Mouse (Mus musculus) c-Kit-positive CD71-positive TER-119-positive erythroid progenitor cells, embryonic 14.5 days (primary cell): ENCODE measurements at regions not wholly inside any gene's neighbourhood (a gene's known extent, or its start where the extent isn't known, plus 50 kb on each side); places are given as distances from the start of the nearest gene placed in this dataset.
A peak's percentile ranks its signal among the peaks of the same experiment; 100 is the strongest.
"Not testable (repeated sequence)": the region's sequence is repeated elsewhere in the genome, so short reads cannot be mapped to it uniquely, and the experiment has no call there.

Source experiments
- DNase-seq: peaks from one replicate; pipeline ENCODE4 v3.0.0-alpha.2; 2013; ENCODE audit warnings: low spot score

DNA sequence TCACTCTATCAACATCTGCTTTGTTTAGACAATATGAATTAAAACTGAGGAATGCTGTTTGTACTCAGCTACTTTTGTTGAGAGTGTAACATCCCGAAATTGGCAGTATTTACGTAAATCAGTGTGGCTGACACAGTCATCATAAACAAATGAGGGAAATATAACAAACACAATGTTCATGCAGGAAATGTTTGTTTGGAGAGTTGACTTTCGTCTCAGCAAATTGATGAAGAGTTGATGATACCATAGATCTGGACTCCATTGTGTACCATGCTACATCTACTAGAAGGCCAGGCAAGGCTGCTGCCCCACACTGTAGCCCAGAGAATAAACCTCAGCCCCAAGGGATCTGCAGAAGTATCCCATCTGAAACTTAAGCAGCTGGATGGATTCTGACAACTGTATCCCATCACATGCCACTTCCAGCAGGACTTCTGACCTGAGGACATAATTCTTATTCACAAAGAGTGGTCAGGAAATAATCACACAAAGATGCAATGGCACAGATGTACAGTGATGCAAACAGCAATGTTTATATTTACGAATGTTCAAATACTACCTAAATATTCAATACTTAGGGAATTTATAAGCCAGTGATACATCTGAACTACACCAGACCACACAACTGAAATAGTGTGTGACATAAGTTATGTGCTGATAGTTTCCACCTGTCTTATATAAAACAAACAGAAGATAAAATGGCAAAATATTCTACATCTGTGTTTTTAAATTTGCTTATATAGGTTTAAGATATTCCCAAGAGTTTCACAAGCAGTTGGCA, 51.3 kb downstream of the Gm21897 start:
- no peak for DNase-seq

DNA sequence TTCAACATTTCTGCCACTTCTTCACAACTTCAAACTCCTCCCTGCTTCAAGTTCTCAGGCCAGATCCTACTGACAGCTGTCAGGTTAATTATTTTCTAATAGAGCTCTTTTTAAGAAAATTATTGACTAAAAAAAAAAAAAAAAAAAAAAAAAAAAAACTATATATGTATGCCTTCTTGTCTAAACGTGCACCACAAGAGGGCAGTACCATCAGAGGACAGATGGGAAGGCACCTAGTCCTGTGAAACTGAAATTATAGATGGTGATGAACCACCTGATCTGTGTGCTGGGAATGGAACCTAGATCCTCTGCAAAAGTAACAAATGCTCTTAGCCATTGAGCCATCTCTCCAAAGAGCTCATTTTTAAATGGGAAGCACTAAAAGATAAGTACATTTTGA, 55.6 kb downstream of the Gm21897 start:
- DNase-seq, result no peak

DNA sequence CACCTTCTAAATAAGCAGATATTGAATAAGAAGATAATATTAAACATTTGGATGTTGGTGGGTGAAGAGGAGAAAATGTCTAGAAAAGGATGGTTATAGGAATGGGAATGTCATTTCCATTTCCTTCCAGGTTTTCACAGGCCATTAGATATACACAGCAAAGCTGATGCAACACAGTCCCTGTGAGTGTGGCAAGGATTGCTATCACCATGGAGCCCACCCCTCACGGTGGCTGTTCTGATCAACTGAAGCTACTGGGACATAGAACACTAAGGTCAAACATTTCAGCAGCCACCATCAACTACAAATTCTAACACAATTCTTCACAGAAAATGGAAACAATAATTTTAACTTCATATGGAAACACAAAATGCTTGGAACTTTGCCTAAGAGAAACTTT, 56.7 kb downstream of the Gm21897 start:
- no peak for DNase-seq

DNA sequence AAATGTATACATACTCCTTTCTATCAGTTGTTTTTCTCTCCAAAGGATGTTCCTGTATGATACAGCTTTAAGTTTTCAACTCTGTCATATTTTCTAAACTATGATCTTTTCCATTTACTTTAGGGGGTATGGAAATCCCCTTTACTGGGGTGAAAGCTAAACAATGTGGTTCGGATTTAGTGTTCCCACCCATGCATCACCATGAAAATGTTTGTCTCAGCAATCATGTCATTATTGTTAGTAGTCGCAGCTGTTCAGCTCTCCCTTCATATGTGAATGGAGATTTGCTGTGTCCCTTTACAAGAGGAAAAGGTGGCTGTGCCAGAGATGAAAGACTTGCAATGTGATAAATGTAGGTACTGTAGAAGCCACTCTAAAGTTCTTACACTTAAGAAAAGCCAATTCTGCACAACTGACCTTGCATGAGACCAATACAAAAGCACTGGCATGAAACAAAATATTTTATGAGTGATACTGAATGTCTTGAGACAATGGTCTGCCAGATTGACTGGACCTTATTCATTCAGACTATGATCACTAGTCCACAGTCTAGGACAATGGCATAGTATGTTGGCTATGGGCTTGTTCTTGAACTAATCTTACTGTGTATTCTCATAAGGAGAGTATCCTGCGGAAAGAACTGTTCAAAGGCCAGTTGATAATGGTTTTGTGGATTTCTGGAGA, 68.4 kb downstream of the Gm21897 start:
- no peak for DNase-seq

DNA sequence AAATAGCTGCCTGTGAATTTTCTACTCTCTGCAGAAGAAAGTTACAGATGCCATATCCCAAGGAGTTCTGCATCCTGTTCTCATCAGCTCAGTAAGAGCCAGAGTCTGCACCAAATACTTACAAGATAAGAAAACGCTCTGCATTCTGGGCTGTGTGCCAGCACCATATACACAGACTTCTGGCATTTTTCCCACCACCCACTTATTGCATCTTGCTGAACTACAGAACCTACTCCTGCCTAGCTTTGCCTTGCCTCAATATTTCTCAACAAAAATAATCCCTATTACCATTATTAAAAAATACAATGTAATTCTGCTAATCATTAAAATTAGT, 69.0 kb downstream of the Gm21897 start:
- no peak for DNase-seq

DNA sequence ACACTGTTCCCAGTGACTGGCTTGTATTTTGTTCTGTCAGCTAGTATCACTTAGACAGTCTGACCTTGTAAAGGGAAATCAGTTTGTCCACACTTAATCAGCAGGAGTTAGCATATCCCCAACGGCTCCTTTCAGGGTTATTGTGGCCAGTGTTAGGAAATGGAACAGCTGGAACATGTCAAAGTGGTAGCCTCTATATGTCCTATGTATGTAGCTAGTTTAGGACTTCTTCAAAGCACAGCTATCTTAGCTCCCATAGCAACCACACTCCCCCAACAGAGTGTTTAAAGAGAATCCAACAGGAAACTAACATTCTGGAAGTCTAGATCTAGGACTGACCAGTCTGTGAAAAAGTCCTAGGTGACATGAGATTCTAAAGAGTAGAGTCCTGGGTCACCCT, 72.6 kb downstream of the Gm21897 start:
- no peak for DNase-seq

DNA sequence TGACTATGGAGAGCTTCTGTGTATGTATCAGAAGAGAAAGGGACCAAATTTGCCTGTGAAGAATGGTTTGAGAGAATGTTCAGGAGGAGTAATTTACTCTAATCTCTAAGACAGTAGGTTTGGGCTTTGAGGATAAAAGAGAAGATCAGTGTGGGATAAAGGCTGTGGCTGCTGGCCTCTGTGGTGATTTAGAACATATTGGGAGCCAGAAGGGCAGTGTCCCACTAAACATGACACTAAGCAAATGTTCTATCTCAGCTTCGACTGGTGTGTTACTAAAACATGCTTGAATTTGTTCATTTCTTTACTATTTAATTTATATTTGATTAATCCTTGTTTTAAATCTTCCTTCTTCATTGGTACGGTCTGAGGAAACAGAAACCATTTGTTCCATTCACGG, 113.1 kb downstream of the Gm21897 start:
- DNase-seq, result no peak

DNA sequence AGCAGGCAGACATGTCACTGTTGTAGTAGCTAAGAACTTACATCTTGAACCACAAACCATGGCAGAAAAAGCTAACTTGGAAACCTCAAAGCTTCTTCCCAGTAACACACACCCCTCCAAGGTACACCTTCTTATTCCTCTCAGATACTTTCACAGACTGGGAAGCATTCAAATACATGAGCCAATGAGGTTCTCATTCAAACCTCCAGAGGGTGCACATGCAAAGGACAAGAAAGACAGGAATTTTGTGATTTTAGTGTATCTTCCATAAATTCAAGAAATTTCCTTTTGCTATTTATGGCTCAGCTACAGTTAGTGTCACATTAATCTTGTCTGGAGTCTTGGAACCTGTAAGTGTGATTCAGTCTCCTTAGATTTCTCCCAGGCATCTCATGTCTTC, 115.4 kb downstream of the Gm21897 start:
- DNase-seq, result no peak

DNA sequence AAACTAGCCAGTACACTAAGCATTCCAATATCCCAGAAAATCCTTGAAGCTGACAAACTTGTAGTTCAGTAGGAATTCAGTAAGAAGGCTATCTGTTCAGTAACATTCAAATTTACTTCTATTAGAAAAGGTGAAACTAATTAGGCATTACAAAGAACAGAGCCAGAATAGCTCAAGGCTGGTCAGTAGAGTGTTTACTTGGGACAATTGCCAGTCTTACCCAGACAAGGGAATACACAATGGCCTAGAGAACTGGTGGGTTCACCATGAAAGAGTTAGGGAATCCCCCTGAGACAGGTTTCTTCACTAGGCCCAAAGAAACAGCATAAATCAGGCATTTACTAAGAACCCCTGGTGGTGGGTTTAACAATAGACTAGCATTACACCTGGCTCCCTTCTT, 145.6 kb downstream of the Gm21897 start:
- not testable (repeated sequence) for DNase-seq

DNA sequence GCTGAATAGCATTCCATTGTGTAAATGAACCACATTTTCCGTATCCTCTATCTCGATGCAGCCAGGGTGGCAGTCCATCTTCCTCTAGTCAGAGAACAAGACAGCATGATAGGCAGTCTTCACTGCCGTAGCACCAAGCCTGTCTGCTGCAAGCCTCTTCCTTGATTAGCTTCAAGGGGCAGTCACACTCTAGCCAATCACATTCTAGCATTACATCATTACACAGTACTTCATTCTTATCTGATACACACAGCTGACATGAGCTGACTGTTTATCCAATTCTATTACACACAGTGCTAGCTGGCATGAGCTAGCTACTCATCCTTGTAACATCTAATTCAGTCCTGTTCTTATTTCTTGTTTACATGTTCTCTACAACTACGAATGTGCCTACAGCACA, 156.6 kb downstream of the Gm21897 start:
- peak; percentile 4 for DNase-seq

DNA sequence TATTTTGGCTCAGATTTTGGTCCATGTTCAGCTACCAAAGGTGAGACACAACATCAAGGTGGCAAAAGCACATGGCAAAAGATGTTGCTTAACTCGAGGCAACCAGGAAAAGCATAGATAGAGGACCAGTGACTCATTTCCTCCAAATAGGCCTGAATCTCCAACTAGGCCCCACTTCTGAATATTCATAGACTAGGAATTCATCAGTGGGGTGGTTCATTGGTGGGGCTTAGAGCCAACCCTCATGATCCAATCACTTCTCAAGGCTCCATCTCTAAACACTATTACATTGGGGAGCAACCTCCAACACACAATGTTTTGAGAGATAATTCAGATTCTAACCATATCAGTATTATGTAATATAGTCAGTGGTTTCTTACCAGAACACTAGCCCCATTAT, 161.6 kb downstream of the Gm21897 start:
- DNase-seq, result no peak

DNA sequence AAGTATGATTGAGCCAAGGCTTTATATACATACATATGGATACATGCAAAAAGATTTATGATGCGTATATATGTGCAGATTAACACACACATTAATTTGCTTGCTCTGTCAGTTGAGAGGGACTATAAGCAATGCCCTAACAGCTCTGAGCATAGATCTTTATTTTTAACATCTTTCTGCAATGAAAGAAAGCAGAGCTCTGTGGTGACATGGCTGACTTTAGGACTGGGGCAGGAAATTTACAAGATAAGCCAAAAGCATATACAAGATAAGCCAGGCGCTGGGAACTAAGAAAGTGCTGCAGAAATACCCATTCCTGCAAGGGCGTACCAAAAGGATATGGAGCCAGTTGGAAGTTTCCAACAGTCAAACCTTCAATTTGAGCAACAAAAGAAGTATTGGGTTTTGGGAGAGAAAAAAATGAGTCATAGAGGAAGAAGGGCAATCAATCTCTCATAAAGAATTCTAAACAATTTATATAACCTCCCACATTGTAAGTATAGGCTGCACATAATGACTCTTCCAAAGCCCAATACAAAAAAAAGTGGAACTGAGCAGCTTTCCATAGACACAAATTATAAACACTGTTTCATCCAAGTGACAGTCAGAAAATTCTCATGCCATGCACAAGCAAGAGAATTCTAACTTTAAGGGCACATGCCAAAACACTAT, 174.2 kb downstream of the Gm21897 start:
- no peak for DNase-seq

DNA sequence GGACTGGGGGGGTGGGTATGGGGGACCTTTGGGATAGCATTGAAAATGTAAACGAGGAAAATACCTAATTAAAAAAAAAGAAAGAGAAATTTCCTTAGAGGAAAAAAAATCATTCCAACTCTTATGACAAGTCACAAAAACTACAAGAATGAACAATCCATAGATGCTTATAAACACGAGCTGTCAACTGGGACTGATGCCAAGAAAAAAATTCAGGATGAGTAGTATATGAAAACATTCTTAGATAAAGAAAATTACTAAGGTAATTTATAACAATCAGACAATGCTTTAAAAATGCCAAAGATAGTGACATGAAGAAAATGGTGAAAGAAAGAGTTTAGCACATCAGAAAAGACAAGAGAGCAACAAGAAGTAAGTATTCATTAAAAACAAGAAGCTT, 176.0 kb downstream of the Gm21897 start:
- no peak for DNase-seq
